Mouse (Mus musculus) heart, postnatal 0 days (tissue): Measurements from ENCODE around the gene Slc15a4. TPM values are rescaled to one million over a fixed set of nuclear protein-coding genes. Genes with fewer than 3 reads are reported as not detected.

Experiments
- ATAC-seq: fragments of 200-750 bp; cut with Nextera tagmentation; 2 replicates; pipeline ENCODE4 v1.8.0; 2017; ENCODE audit warnings: low read depth, moderate number of reproducible peaks, moderate library complexity; ENCODE audit not compliant: insufficient read depth
- DNase-seq: peaks from one replicate; pipeline ENCODE4 v3.0.0-alpha.2; 2016; ENCODE audit warnings: low spot score
- H3K27ac ChIP-seq: fragments of 300-500 bp; sonication (generic); 2 replicates; pipeline ENCODE4 v1.5.1; 2014; ENCODE audit warnings: low read depth, mild to moderate bottlenecking
- H3K27me3 ChIP-seq: fragments of 300-500 bp; sonication (generic); 2 replicates; pipeline ENCODE4 v1.6.1; 2014; ENCODE audit warnings: low read length, mixed read lengths; ENCODE audit not compliant: control insufficient read depth, insufficient read depth
- H3K36me3 ChIP-seq: fragments of 300-500 bp; sonication (generic); replicated peaks from 2 replicates; pipeline ENCODE4 v1.6.1; 2014; ENCODE audit warnings: low read length, mixed read lengths; ENCODE audit not compliant: control insufficient read depth, insufficient read depth
- H3K4me1 ChIP-seq: fragments of 300-500 bp; sonication (generic); 2 replicates; pipeline ENCODE4 v1.6.1; 2014; ENCODE audit warnings: antibody characterized with exemption; ENCODE audit not compliant: control insufficient read depth, insufficient read depth
- H3K4me2 ChIP-seq: fragments of 300-500 bp; sonication (generic); 2 replicates; pipeline ENCODE4 v1.6.1; 2014; ENCODE audit warnings: low read depth, mild to moderate bottlenecking, low read length, moderate library complexity
- H3K4me3 ChIP-seq: fragments of 300-500 bp; sonication (generic); 2 replicates; pipeline ENCODE4 v1.5.1; 2014; ENCODE audit warnings: low read depth, low read length
- H3K9ac ChIP-seq: fragments of 300-500 bp; sonication (generic); replicated peaks from 2 replicates; pipeline ENCODE4 v1.6.1; 2014; ENCODE audit warnings: low read depth, low read length, mixed read lengths
- H3K9me3 ChIP-seq: fragments of 300-500 bp; sonication (generic); replicated peaks from 2 replicates; pipeline ENCODE4 v1.6.1; 2016; ENCODE audit warnings: low read length; ENCODE audit not compliant: control insufficient read depth
- CTCF ChIP-seq: IDR thresholded peaks from 2 replicates; pipeline ENCODE4 v1.5.1; 2016; ENCODE audit warnings: antibody characterized with exemption, control low read depth, low read depth
- EP300 ChIP-seq: IDR thresholded peaks from 2 replicates; pipeline ENCODE4 v1.6.1; 2016; ENCODE audit warnings: antibody characterized with exemption, low read depth
- WGBS: fragments of 180-500 bp; shearing (Covaris S2); extraction: QIAGEN DNeasy Blood & Tissue Kit; methylation state at CpG from one replicate; pipeline ENCODE4 v1.1.7; 2014; 5-methylcytosine and 5-hydroxymethylcytosine counted together
- polyA plus RNA-seq: library from polyadenylated mRNA; unstranded; fragments of >200 nt; fragmentation: Nextera tagmentation; extraction: Ambion mirVana; gene quantifications from 2 replicates; pipeline ENCODE4 v1.2.1, GENCODE M21; 2015
- total RNA-seq: library from RNA; depleted of rRNA; stranded (reverse); fragments of >200 nt; gene quantifications from 2 replicates; pipeline ENCODE4 v1.2.3, GENCODE M21; 2014; ENCODE audit warnings: low replicate concordance

The Slc15a4 gene
- total and polyA plus RNA-seq, 2 experiments from 2014 or later = 8.7 to 31.1 TPM

DNA sequence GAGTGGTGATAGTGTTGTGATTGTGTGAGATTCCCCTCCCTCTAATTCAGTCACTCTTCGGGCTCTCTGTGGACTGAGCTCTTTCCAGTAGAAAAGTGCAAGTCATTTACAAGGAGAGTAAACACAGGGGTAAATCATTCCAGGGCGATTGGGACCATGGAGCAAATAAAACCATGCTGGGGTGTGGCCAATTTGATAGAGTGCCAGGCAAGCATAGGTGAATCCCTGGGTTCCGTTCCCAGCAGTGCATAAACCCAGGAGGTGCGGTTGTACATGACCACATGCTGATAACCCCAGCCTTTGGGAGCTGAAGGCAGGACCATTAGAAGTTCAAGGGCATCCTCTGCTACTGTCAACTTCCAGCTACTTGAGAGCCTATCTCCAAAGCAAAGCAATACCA is 491 bp upstream of the Slc15a4 start:
- Histone ChIP-seq H3K4me1 (no peaks in the 10 kb centered on the region), H3K27me3 (peaks cover 31% of the 10 kb centered on the region), H3K9me3 (no peaks in the 10 kb centered on the region), H3K27ac (no peak overlapping the region), H3K36me3 (no peaks in the 10 kb centered on the region), H3K4me3 (no peak overlapping the region), H3K9ac (no peak overlapping the region), H3K4me2 (no peak overlapping the region)
- no peak for ATAC-seq
- DNase-seq = no peak
- no peak for TF ChIP-seq CTCF
- TF ChIP-seq EP300 = no peak
- WGBS = 23% methylated on average over 4 of the region's 4 CpGs

DNA sequence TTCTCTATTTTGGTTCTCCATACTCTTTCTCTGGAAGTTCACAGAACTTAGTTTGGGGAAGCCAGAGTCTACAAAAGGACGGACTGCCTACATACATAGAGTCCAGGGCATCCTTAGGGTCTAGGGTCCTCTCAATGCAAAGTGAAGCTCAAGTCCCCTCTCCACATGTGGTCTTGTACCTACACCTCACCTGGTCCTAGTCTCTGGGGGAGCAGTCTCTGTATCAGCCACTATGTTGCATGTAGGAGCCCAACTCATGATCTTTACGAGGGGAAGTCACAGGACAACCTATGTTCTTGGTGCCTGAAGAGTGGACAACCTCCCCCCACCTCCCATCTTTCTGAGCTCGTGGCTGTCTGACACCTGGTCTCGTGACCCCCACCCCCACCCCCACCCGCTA is 1.0 kb downstream of the Slc15a4 start:
- no peak overlapping the region for H3K27ac ChIP-seq
- WGBS = 8% methylated on average over 5 of the region's 5 CpGs
- peaks cover 31% of the 10 kb centered on the region for H3K27me3 ChIP-seq
- no peaks in the 10 kb centered on the region for H3K9me3 ChIP-seq
- no peak overlapping the region; the same call in 1 of the 2 replicates for H3K4me2 ChIP-seq
- no peaks in the 10 kb centered on the region for H3K4me1 ChIP-seq
- ATAC-seq = no peak
- no peak overlapping the region for H3K9ac ChIP-seq
- DNase-seq = no peak
- 0 out of 2 replicates have a peak overlapping the region, but pooled peaks have one; percentile 34 for H3K4me3 ChIP-seq
- no peaks in the 10 kb centered on the region for H3K36me3 ChIP-seq
- no peak for TF ChIP-seq CTCF
- no peak for TF ChIP-seq EP300

GRCm38 (mm10) chr5:127627242-127627641 is 5.5 kb downstream of the Slc15a4 start:
- H3K9ac ChIP-seq = no peak overlapping the region
- peaks cover 14% of the 10 kb centered on the region for H3K27me3 ChIP-seq
- H3K36me3 ChIP-seq = no peaks in the 10 kb centered on the region
- no peaks in the 10 kb centered on the region for H3K4me1 ChIP-seq
- DNase-seq = no peak
- no peak overlapping the region for H3K4me2 ChIP-seq
- TF ChIP-seq EP300 = no peak
- TF ChIP-seq CTCF = no peak
- H3K9me3 ChIP-seq = no peaks in the 10 kb centered on the region
- no peak for ATAC-seq
- 77% methylated on average over 12 of the region's 12 CpGs for WGBS
- H3K27ac ChIP-seq = no peak overlapping the region
- no peak overlapping the region for H3K4me3 ChIP-seq

DNA sequence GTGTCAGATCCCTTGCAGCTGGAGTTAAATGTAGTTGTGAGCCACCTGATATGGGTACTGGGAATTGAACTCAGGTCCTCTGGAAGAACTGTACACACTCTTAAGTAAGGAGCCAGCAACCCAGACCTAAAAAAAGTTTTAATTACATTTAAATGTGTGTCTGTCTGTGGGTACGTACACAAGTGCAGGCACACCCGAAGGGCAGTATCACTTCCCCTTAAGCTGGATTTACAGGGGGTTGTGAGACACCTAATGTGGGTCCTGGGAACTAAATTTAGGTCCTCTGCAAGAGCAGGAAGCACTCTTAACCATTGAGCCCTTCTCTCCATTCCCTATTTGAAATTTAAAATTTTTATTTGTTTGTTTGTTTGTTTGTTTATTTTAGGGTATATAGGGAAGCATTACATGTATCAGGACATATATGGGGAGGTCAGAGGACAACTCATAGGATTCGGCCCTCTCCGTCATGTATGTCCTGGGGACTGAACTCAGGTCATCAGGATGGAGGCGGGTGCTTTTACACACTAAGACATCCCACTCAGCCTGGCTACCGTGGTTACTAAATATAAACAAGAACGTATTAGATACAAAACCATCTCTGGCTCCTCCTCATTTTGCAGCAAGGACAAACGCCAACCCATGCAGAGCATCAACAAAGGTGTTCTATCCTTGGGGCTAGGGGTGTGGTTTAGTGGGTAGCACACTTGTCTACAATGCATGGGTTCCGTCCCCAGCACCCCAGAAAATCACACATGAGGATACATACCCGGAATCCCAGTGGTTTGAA is 8.1 kb downstream of the Slc15a4 start:
- no peaks in the 10 kb centered on the region for H3K27me3 ChIP-seq
- TF ChIP-seq CTCF (no peak), EP300 (no peak)
- no peak for DNase-seq
- no peaks in the 10 kb centered on the region for H3K4me1 ChIP-seq
- H3K4me3 ChIP-seq = no peak overlapping the region
- no peaks in the 10 kb centered on the region for H3K9me3 ChIP-seq
- no peaks in the 10 kb centered on the region for H3K36me3 ChIP-seq
- H3K27ac ChIP-seq = no peak overlapping the region
- no peak for ATAC-seq
- H3K4me2 ChIP-seq = no peak overlapping the region
- no peak overlapping the region for H3K9ac ChIP-seq
- 60% methylated on average over 10 of the region's 10 CpGs for WGBS

- H3K4me1 ChIP-seq = peaks cover 6% of the 10 kb centered on the region
- no peak overlapping the region for H3K4me2 ChIP-seq
- ATAC-seq (no peak), DNase-seq (no peak)
- no peak overlapping the region for H3K4me3 ChIP-seq
- H3K27me3 ChIP-seq = no peaks in the 10 kb centered on the region
- no peaks in the 10 kb centered on the region for H3K9me3 ChIP-seq
- no peaks in the 10 kb centered on the region for H3K36me3 ChIP-seq
- TF ChIP-seq CTCF = no peak
- TF ChIP-seq EP300 = no peak
- H3K27ac ChIP-seq = no peak overlapping the region
- no peak overlapping the region for H3K9ac ChIP-seq
- 72% methylated on average over 10 of the region's 10 CpGs for WGBS
Measured at GRCm38 (mm10) chr5:127621108-127621507, 11.6 kb downstream of the Slc15a4 start.

DNA sequence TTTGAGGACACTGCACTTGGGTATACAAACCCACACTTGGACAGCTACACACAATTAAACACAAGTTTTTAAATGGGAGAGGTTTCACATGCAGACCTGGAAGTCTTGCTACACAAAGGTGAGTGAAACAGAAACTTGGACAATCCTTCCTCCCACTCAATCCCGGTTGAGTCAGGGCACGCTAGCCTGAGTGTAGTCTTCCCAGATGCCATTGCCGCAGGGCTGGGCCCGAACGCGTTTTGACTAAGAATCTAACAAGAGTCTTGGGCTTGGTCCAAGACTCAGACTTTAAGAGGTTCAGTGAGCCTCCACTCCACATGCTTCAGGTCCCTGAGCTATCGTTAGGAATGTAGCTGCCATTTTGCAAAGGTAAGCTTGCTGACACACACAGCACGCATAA is 12.3 kb downstream of the Slc15a4 start:
- Histone ChIP-seq H3K9ac (no peak overlapping the region), H3K9me3 (no peaks in the 10 kb centered on the region), H3K4me2 (no peak overlapping the region), H3K36me3 (no peaks in the 10 kb centered on the region), H3K4me3 (no peak overlapping the region), H3K27ac (no peak overlapping the region), H3K27me3 (no peaks in the 10 kb centered on the region), H3K4me1 (peaks cover 13% of the 10 kb centered on the region)
- TF ChIP-seq EP300 (no peak), CTCF (no peak)
- WGBS = 74% methylated on average over 8 of the region's 8 CpGs
- ATAC-seq (no peak), DNase-seq (no peak)
